ENCODE assay signal across 10 mouse cellular contexts in genomic region chrX:97923956-97924355, GRCm38 (mm10).
A peak's percentile ranks its signal among the peaks of the same experiment; 100 is the strongest.
DNase-seq lines count a peak whose midpoint lies in the region; ATAC-seq and TF ChIP-seq lines count a peak whose summit lies in the region.
"Had no signal": no experiment of that assay in that cellular context is flagged by ENCODE, and none has a peak within 500 bp of the region (broad histone marks: within the 10 kb centered on the region; RNA-seq: fewer than 3 reads in every experiment).

No protein-coding gene starts in this region.

- no peak overlapping the region for H3K4me2 ChIP-seq in heart, embryonic 12.5 days
- H3K4me2 ChIP-seq in forebrain, postnatal 0 days (ENCODE audit: low read depth), result no peak overlapping the region
- H3K4me2 ChIP-seq: liver, embryonic 12.5 days had no signal

- H3K36me3 ChIP-seq in heart, embryonic 12.5 days, result no peaks in the 10 kb centered on the region
- H3K36me3 ChIP-seq in forebrain, postnatal 0 days (ENCODE audit: insufficient read depth), result no peaks in the 10 kb centered on the region
- H3K36me3 ChIP-seq: liver, embryonic 12.5 days had no signal

- no peak overlapping the region for H3K27ac ChIP-seq in heart, embryonic 12.5 days (ENCODE audit: poor library complexity, severe bottlenecking)
- H3K27ac ChIP-seq in forebrain, postnatal 0 days (ENCODE audit: low read depth, low read length), result no peak overlapping the region
- H3K27ac ChIP-seq: liver, embryonic 12.5 days had no signal

- no peaks in the 10 kb centered on the region; the same call in 1 of the 2 replicates for H3K9me3 ChIP-seq in heart, embryonic 12.5 days (replicated peaks)
- no peaks in the 10 kb centered on the region for H3K9me3 ChIP-seq in forebrain, postnatal 0 days (ENCODE audit: low read length)
- H3K9me3 ChIP-seq: liver, embryonic 12.5 days; megakaryocyte, embryonic 14.5 days had no signal

- no peaks in the 10 kb centered on the region for H3K27me3 ChIP-seq in heart, embryonic 12.5 days (replicated peaks)
- H3K27me3 ChIP-seq in forebrain, postnatal 0 days (ENCODE audit: insufficient read depth, low read length), result no peaks in the 10 kb centered on the region
- H3K27me3 ChIP-seq: liver, embryonic 12.5 days; megakaryocyte, embryonic 14.5 days had no signal

- DNase-seq in heart, adult 18-20 months, result peak; percentile 65 to 80
- DNase-seq in adrenal gland, adult 8-10 months, result peak; percentile 16
- DNase-seq in heart, adult 9 months (ENCODE audit: low spot score in 2 of 2), result peak; percentile 44 to 70
- peak; percentile 14 to 37 for DNase-seq in kidney, postnatal 4 days
- DNase-seq in forebrain, postnatal 0 days, result no peak
- no peak for DNase-seq in c-Kit-positive CD71-positive TER-119-positive erythroid progenitor cells, embryonic 14.5 days (ENCODE audit: low spot score)

- ATAC-seq in heart, embryonic 12.5 days (ENCODE audit: insufficient number of reproducible peaks, low FRiP score), result no peak
- ATAC-seq in inflammation-experienced regulatory T-cells, adult 6 months, result no peak
- ATAC-seq in forebrain, postnatal 0 days, result no peak
- ATAC-seq: liver, embryonic 12.5 days had no signal

- no peaks in the 10 kb centered on the region for H3K4me1 ChIP-seq in heart, embryonic 12.5 days (replicated peaks)
- no peaks in the 10 kb centered on the region for H3K4me1 ChIP-seq in forebrain, postnatal 0 days (ENCODE audit: insufficient read depth)
- H3K4me1 ChIP-seq: liver, embryonic 12.5 days; megakaryocyte, embryonic 14.5 days had no signal

- no peak for TF ChIP-seq CTCF in forebrain, postnatal 0 days (IDR thresholded peaks at IDR 0.05; ENCODE audit: low read depth)

- WGBS in heart, embryonic 12.5 days, result 67% methylated on average over 4 of the region's 4 CpGs
- 78% methylated on average over 4 of the region's 4 CpGs for WGBS in forebrain, postnatal 0 days

- no peak overlapping the region for H3K9ac ChIP-seq in heart, embryonic 12.5 days
- no peak overlapping the region for H3K9ac ChIP-seq in forebrain, postnatal 0 days
- H3K9ac ChIP-seq: liver, embryonic 12.5 days had no signal

- H3K4me3 ChIP-seq in heart, embryonic 12.5 days, result no peak overlapping the region
- H3K4me3 ChIP-seq in forebrain, postnatal 0 days (ENCODE audit: low read depth, low read length), result no peak overlapping the region
- H3K4me3 ChIP-seq: liver, embryonic 12.5 days; megakaryocyte, embryonic 14.5 days had no signal

Comparison
In these comparisons a context has a peak if more than half of its experiments do, and no peak if none do; other contexts are left out.
1. DNase-seq: peak in heart, adult 18-20 months (2 of 2), adrenal gland, adult 8-10 months (single experiment), heart, adult 9 months (2 of 2) and kidney, postnatal 4 days (2 of 2); none in forebrain, postnatal 0 days (single experiment) and c-Kit-positive CD71-positive TER-119-positive erythroid progenitor cells, embryonic 14.5 days (single experiment).